In genomic region chr1:128824916-128825683, GRCm38 (mm10) we compare ENCODE assay signal across 8 mouse cellular contexts.
DNase-seq lines count a peak whose midpoint lies in the region; ATAC-seq and TF ChIP-seq lines count a peak whose summit lies in the region.
"Had no signal": no experiment of that assay in that cellular context is flagged by ENCODE, and none has a peak within 500 bp of the region (broad histone marks: within the 10 kb centered on the region; RNA-seq: fewer than 3 reads in every experiment).

No protein-coding gene starts in this region.

- ATAC-seq in hindbrain, embryonic 16.5 days = peak; percentile 37; the same call in 1 of the 2 replicates
- no peak for ATAC-seq in hindbrain, embryonic 11.5 days (ENCODE audit: low FRiP score)
- peak; percentile 65 for ATAC-seq in Patski

- H3K9me3 ChIP-seq in hindbrain, embryonic 16.5 days (ENCODE audit: control insufficient read depth, low read length) = no peaks in the 10 kb centered on the region
- no peaks in the 10 kb centered on the region; the same call in 1 of the 2 replicates for H3K9me3 ChIP-seq in hindbrain, embryonic 11.5 days (ENCODE audit: control insufficient read depth, low read length)

- no peaks in the 10 kb centered on the region; the same call in 1 of the 2 replicates for H3K4me1 ChIP-seq in hindbrain, embryonic 16.5 days (ENCODE audit: control insufficient read depth, insufficient read depth, low read depth, low read length)
- no peaks in the 10 kb centered on the region; the same call in 1 of the 2 replicates for H3K4me1 ChIP-seq in hindbrain, embryonic 11.5 days (replicated peaks; ENCODE audit: control insufficient read depth, insufficient read depth, low read length)

- H3K27ac ChIP-seq in hindbrain, embryonic 16.5 days (ENCODE audit: low read depth, low read length) = no peak overlapping the region
- H3K27ac ChIP-seq in hindbrain, embryonic 11.5 days (ENCODE audit: low read depth, low read length) = no peak overlapping the region
- no peak overlapping the region for H3K27ac ChIP-seq in layer of hippocampus, adult 2 months
- H3K27ac ChIP-seq: heart, adult 2 months had no signal

- H3K4me2 ChIP-seq in hindbrain, embryonic 16.5 days (ENCODE audit: low read length) = no peak overlapping the region
- H3K4me2 ChIP-seq in hindbrain, embryonic 11.5 days (replicated peaks; ENCODE audit: low read depth, low read length) = no peak overlapping the region
- H3K4me2 ChIP-seq in myocyte (ENCODE audit: low read depth) = peak overlapping the region; percentile 75

- no peaks in the 10 kb centered on the region for H3K36me3 ChIP-seq in hindbrain, embryonic 16.5 days (ENCODE audit: control insufficient read depth, insufficient read depth, low read length)
- H3K36me3 ChIP-seq in hindbrain, embryonic 11.5 days (ENCODE audit: control insufficient read depth, insufficient read depth, low read length) = no peaks in the 10 kb centered on the region
- no peaks in the 10 kb centered on the region for H3K36me3 ChIP-seq in C2C12 (ENCODE audit: control insufficient read depth, insufficient read depth)
- no peaks in the 10 kb centered on the region for H3K36me3 ChIP-seq in myocyte (ENCODE audit: control insufficient read depth, insufficient read depth)

- no peaks in the 10 kb centered on the region for H3K27me3 ChIP-seq in hindbrain, embryonic 16.5 days (replicated peaks; ENCODE audit: control insufficient read depth, insufficient read depth, low read length)
- H3K27me3 ChIP-seq in hindbrain, embryonic 11.5 days (ENCODE audit: control insufficient read depth, insufficient read depth, low read length) = no peaks in the 10 kb centered on the region
- H3K27me3 ChIP-seq in C2C12 (ENCODE audit: control insufficient read depth, insufficient read depth, insufficient read length) (no peaks in the 10 kb centered on the region), Patski (no peaks in the 10 kb centered on the region), myocyte (ENCODE audit: control insufficient read depth, insufficient read depth, insufficient read length) (no peaks in the 10 kb centered on the region)

- DNase-seq in hindbrain, embryonic 11.5 days (ENCODE audit: low spot score) = no peak
- DNase-seq in Patski (ENCODE audit: low read depth, low spot score) = no peak
- no peak for DNase-seq in retina, embryonic 14.5 days (ENCODE audit: low spot score)
- no peak for DNase-seq in layer of hippocampus, adult 2 months (ENCODE audit: low spot score in 2 of 2)

- 64% methylated on average over 11 of the region's 11 CpGs for whole genome bisulfite sequencing in hindbrain, embryonic 16.5 days
- WGBS in hindbrain, embryonic 11.5 days = 75% methylated on average over 11 of the region's 11 CpGs

- POLR2A ChIA-PET in Patski (lab: Charles Lee) = no interaction called here

- H3K4me3 ChIP-seq in hindbrain, embryonic 16.5 days (ENCODE audit: low read length) = no peak overlapping the region
- no peak overlapping the region for H3K4me3 ChIP-seq in hindbrain, embryonic 11.5 days (ENCODE audit: low read depth, low read length)
- H3K4me3 ChIP-seq in C2C12 (ENCODE audit: insufficient read depth, poor library complexity, severe bottlenecking) = no peak overlapping the region
- H3K4me3 ChIP-seq in myocyte = no peak overlapping the region
- no peak overlapping the region for H3K4me3 ChIP-seq in layer of hippocampus, adult 2 months
- H3K4me3 ChIP-seq: heart, adult 2 months had no signal

- CTCF ChIA-PET in Patski (lab: Charles Lee) = interaction anchor here (2.0 to 2.5 kb wide), 3 partner anchors 230 to 458 kb away, joined by 5 to 8 read pairs (median 8); no protein-coding TSS in a partner anchor

- TF ChIP-seq CTCF in C2C12 (IDR thresholded peaks at IDR 0.05; ENCODE audit: control insufficient read depth, insufficient read depth, insufficient read length) (no peak), Patski (IDR thresholded peaks at IDR 0.05) (no peak)
- no peak for TF ChIP-seq CTCF in layer of hippocampus, adult 2 months (conservative IDR thresholded peaks at IDR 0.05)

- in situ Hi-C loops in Patski (cut with MboI; ENCODE audit: low pct_unique_long_range_greater_than_20kb) = loop anchor here (5.0 to 25.0 kb wide), 4 partner anchors 228 to 988 kb away; no protein-coding TSS in a partner anchor

- H3K79me3 ChIP-seq in C2C12 (ENCODE audit: low read depth) = no peaks in the 10 kb centered on the region

- H3K79me2 ChIP-seq in C2C12 (ENCODE audit: control insufficient read depth, insufficient read depth) (no peaks in the 10 kb centered on the region), myocyte (ENCODE audit: control insufficient read depth, insufficient read depth) (no peaks in the 10 kb centered on the region)

- H3ac ChIP-seq in C2C12 (ENCODE audit: control insufficient read depth, insufficient read length, low read depth) = peak overlapping the region; percentile 19
- no peak overlapping the region for H3ac ChIP-seq in myocyte (ENCODE audit: control insufficient read depth, insufficient read length)

- TF ChIP-seq POLR2A in myocyte (IDR thresholded peaks at IDR 0.05; ENCODE audit: insufficient read length, low read depth) = no peak

- H3K9ac ChIP-seq in hindbrain, embryonic 16.5 days (ENCODE audit: low read depth, low read length) = no peak overlapping the region
- H3K9ac ChIP-seq in hindbrain, embryonic 11.5 days (ENCODE audit: low read depth, low read length) = no peak overlapping the region

TF ChIP-seq in C2C12, 6 proteins besides CTCF, POLR2A, EP300 and RAD21:
- TF ChIP-seq FOSL1 (IDR thresholded peaks at IDR 0.05; ENCODE audit: insufficient read depth, low read length, poor library complexity, severe bottlenecking) (no peak), USF1 (IDR thresholded peaks at IDR 0.05; ENCODE audit: low read depth) (no peak), MAX (IDR thresholded peaks at IDR 0.05) (peak; percentile 53), MYOG (IDR thresholded peaks at IDR 0.05; ENCODE audit: control insufficient read depth, extremely low read depth, insufficient read length) (no peak), CEBPB (IDR thresholded peaks at IDR 0.05; ENCODE audit: low read depth) (no peak), MYOD1 (IDR thresholded peaks at IDR 0.05; ENCODE audit: control insufficient read depth, insufficient read length, low read depth) (no peak)

TF ChIP-seq in myocyte, 11 proteins besides CTCF, POLR2A, EP300 and RAD21:
- no peak for TF ChIP-seq REST (IDR thresholded peaks at IDR 0.05; ENCODE audit: insufficient read depth, insufficient read length)
- no peak for TF ChIP-seq CEBPB (IDR thresholded peaks at IDR 0.05; ENCODE audit: insufficient read depth, poor library complexity, severe bottlenecking)
- TF ChIP-seq MAX (IDR thresholded peaks at IDR 0.05; ENCODE audit: low read depth) = no peak
- no peak for TF ChIP-seq MYOG (IDR thresholded peaks at IDR 0.05; ENCODE audit: control insufficient read depth in 1 of 3, insufficient read depth in 1 of 3, insufficient read length in 2 of 3, low read depth in 2 of 3)
- no peak for TF ChIP-seq POLR2AphosphoS2 (IDR thresholded peaks at IDR 0.05; ENCODE audit: insufficient read length, low read depth)
- TF ChIP-seq USF1 (IDR thresholded peaks at IDR 0.05; ENCODE audit: low read depth) = no peak
- no peak for TF ChIP-seq SRF (IDR thresholded peaks at IDR 0.05; ENCODE audit: control insufficient read depth, insufficient read length, low read depth)
- TF ChIP-seq MYOD1 (IDR thresholded peaks at IDR 0.05; ENCODE audit: control insufficient read depth in 1 of 3, insufficient read length in 2 of 3, low read depth in 2 of 3) = no peak
- TF ChIP-seq E2F4 (IDR thresholded peaks at IDR 0.05; ENCODE audit: insufficient read depth) = no peak
- no peak for TF ChIP-seq TCF12 (IDR thresholded peaks at IDR 0.05; ENCODE audit: insufficient read depth, poor library complexity, severe bottlenecking)
- no peak for TF ChIP-seq TCF3 (IDR thresholded peaks at IDR 0.05; ENCODE audit: insufficient read length, low read depth)
